Mouse (Mus musculus): ENCODE measurements at regions not wholly inside any gene's neighbourhood (a gene's known extent, or its start where the extent isn't known, plus 50 kb on each side); places are given as distances from the start of the nearest gene placed in this dataset.

DNA sequence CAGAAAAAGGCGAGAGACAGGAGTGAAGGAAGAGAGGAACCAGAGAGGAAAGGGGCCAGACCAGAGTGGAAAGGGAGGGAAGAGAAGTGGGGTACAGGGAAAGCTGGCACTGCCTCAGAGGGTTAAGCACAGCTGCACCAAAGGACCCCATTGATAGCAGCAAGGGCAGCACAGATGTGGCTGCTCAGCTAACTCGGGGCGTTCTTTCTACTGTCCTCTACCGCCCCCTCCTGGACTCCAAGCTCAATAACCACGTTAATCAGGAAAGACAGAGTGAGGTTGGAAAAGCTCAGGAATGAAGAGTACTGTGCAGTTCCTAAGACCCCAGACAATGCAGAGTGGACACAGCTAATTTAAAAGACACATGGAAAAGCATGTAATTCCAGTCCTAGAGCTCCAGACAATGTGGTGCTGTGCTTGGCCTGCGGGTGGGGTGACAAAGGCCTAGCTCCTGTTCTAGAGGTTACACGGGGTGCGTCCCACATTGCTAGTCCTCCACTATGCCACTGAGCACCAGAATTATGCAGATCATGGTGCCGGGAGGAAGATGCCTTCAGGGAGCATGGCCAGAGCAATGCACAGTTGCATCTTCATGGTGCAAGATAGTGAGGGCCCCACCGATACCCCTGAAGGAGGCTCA lies 191.4 kb downstream of the Prdm2 start:
- TF ChIP-seq CTCF (IDR thresholded peaks at IDR 0.05; ENCODE audit: low read depth, low read length) (no peak), POLR2A (IDR thresholded peaks at IDR 0.05; ENCODE audit: borderline replicate concordance, low read depth, low read length) (no peak)
- no peak overlapping the region for H3K4me3 ChIP-seq (ENCODE audit: insufficient read depth, low read length)

DNA sequence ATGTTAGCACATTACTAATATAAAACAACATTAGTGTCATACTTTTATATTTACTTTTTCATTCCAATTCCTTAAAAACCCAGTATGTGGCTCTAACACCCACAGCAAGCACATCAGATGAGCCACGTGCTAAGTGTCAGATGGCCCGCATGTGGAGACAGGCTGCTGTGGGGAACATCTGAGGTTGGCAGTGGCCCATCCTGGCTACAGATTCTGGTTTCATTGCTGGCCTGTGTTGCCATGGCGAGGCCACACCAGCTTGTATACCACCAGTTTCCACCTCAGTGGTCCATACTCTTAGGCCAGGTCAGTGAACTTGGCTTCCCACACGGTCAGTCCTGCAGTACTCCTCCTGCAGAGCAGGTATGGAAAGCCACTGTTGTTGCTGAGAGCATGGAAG lies 192.1 kb downstream of the Prdm2 start:
- TF ChIP-seq CTCF (IDR thresholded peaks at IDR 0.05; ENCODE audit: low read depth, low read length), result no peak
- TF ChIP-seq POLR2A (IDR thresholded peaks at IDR 0.05; ENCODE audit: borderline replicate concordance, low read depth, low read length), result no peak
- no peak overlapping the region for H3K27ac ChIP-seq (ENCODE audit: insufficient read depth, low read depth, low read length)
- H3K4me1 ChIP-seq (ENCODE audit: control insufficient read depth, insufficient read depth, low read length), result no peaks in the 10 kb centered on the region
- H3K4me3 ChIP-seq (ENCODE audit: insufficient read depth, low read length), result no peak overlapping the region

More for the DNA sequence above, 191.4 kb downstream of the Prdm2 start:
- H3K4me1 ChIP-seq (ENCODE audit: control insufficient read depth, insufficient read depth, low read length), result no peaks in the 10 kb centered on the region
- H3K27ac ChIP-seq (ENCODE audit: insufficient read depth, low read depth, low read length), result no peak overlapping the region

DNA sequence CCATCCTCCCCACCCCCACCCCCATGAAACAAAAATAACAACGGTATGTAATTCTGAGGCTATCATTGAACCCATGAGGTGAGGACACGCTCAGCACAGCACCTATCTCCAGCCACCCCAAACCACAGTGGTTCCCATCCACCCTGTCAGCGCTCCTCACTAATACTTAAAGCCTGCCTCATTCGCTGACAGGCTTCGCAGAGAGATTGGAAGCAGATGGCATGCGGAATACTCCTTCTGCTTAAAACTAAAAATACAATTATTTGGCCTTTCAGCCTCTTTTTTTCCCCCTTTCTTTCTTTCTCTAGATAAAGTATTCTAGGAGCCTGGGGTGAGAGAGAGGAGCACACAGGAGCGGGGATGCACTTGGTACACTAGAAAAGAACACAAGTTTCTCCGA lies 199.9 kb downstream of the Prdm2 start:
- H3K4me3 ChIP-seq (ENCODE audit: insufficient read depth, low read length), result no peak overlapping the region
- TF ChIP-seq CTCF (IDR thresholded peaks at IDR 0.05; ENCODE audit: low read depth, low read length) (no peak), POLR2A (IDR thresholded peaks at IDR 0.05; ENCODE audit: borderline replicate concordance, low read depth, low read length) (no peak)
- no peaks in the 10 kb centered on the region for H3K4me1 ChIP-seq (ENCODE audit: control insufficient read depth, insufficient read depth, low read length)
- no peak overlapping the region for H3K27ac ChIP-seq (ENCODE audit: insufficient read depth, low read depth, low read length)

DNA sequence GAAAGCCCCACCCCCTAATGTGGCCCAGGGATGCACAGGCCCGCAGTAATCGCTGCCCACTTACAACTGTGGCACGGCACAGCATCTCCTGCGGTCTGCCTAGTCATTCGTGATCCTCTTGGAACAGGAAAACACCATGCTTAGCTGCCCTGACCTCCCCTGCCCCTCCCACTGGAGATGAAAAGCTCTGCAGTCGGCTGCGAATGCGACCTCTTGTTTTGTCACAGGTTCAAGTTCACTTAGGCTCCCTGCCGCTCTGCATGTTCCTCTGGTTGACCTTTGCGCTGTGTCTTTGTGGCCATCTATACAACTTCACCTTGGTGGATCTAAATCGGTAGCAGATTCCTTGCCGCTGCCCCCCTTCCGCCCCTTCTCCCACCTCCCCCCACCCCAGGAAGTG lies 210.8 kb downstream of the Prdm2 start:
- H3K4me1 ChIP-seq (ENCODE audit: control insufficient read depth, insufficient read depth, low read length), result no peaks in the 10 kb centered on the region
- TF ChIP-seq CTCF (IDR thresholded peaks at IDR 0.05; ENCODE audit: low read depth, low read length) (no peak), POLR2A (IDR thresholded peaks at IDR 0.05; ENCODE audit: borderline replicate concordance, low read depth, low read length) (no peak)
- no peak overlapping the region for H3K4me3 ChIP-seq (ENCODE audit: insufficient read depth, low read length)
- no peak overlapping the region for H3K27ac ChIP-seq (ENCODE audit: insufficient read depth, low read depth, low read length)

GRCm38 (mm10) chr4:143001486-143001885 lies 211.3 kb downstream of the Prdm2 start:
- Histone ChIP-seq H3K4me1 (ENCODE audit: control insufficient read depth, insufficient read depth, low read length) (no peaks in the 10 kb centered on the region), H3K27ac (ENCODE audit: insufficient read depth, low read depth, low read length) (no peak overlapping the region), H3K4me3 (ENCODE audit: insufficient read depth, low read length) (no peak overlapping the region)
- TF ChIP-seq CTCF (IDR thresholded peaks at IDR 0.05; ENCODE audit: low read depth, low read length), result no peak

GRCm38 (mm10) chr4:142996406-142996805 lies 216.4 kb downstream of the Prdm2 start:
- Histone ChIP-seq H3K27ac (ENCODE audit: insufficient read depth, low read depth, low read length) (no peak overlapping the region), H3K4me1 (ENCODE audit: control insufficient read depth, insufficient read depth, low read length) (no peaks in the 10 kb centered on the region), H3K4me3 (ENCODE audit: insufficient read depth, low read length) (no peak overlapping the region)
- TF ChIP-seq CTCF (IDR thresholded peaks at IDR 0.05; ENCODE audit: low read depth, low read length), result no peak
- no peak for TF ChIP-seq POLR2A (IDR thresholded peaks at IDR 0.05; ENCODE audit: borderline replicate concordance, low read depth, low read length)

- H3K4me1 ChIP-seq (ENCODE audit: control insufficient read depth, insufficient read depth, low read length), result no peaks in the 10 kb centered on the region
- H3K27ac ChIP-seq (ENCODE audit: insufficient read depth, low read depth, low read length), result no peak overlapping the region
- H3K4me3 ChIP-seq (ENCODE audit: insufficient read depth, low read length), result no peak overlapping the region
- TF ChIP-seq CTCF (IDR thresholded peaks at IDR 0.05; ENCODE audit: low read depth, low read length), result no peak
- no peak for TF ChIP-seq POLR2A (IDR thresholded peaks at IDR 0.05; ENCODE audit: borderline replicate concordance, low read depth, low read length)
Measured at GRCm38 (mm10) chr4:142991401-142991800, 221.4 kb downstream of the Prdm2 start.

DNA sequence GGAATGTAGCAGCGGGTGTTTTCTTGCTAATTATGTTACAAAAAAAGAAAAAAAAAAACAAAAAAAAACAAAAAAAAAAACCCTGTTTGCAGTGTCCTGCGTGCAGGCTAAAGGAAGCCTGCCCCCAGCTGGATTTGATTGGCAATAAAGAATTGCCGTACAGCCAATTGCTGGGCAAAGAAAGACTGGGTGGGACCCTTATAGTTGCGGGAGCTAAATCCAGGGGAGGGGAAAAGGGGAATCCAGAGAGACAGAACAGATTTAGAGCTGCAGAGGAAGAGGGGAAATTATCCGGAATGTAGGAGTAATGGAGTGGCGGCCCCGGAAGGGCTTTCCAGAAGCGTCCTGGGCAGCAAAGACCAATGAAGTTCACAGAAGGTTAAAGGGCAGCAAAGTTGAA lies 223.6 kb downstream of the Prdm2 start:
- TF ChIP-seq CTCF (IDR thresholded peaks at IDR 0.05; ENCODE audit: low read depth, low read length) (no peak), POLR2A (IDR thresholded peaks at IDR 0.05; ENCODE audit: borderline replicate concordance, low read depth, low read length) (no peak)
- no peaks in the 10 kb centered on the region for H3K4me1 ChIP-seq (ENCODE audit: control insufficient read depth, insufficient read depth, low read length)
- H3K4me3 ChIP-seq (ENCODE audit: insufficient read depth, low read length), result no peak overlapping the region

DNA sequence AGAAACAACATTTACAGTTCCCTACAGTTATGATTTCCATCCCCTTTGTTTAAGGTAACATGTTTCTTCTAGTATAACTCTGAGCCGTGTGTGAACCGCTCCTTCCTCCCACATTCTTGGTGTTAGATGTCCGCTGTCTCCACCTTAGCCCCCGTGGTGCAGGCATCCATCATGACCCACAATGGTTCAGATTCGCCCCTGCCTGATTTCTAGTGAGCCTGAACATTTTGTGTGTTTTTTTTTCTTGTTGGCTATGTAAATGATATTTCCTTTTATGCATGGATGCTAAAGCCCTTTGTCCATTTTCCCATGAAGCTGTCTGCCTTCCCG lies 229.5 kb downstream of the Prdm2 start:
- H3K4me3 ChIP-seq (ENCODE audit: insufficient read depth, low read length), result no peak overlapping the region
- no peaks in the 10 kb centered on the region for H3K4me1 ChIP-seq (ENCODE audit: control insufficient read depth, insufficient read depth, low read length)
- TF ChIP-seq POLR2A (IDR thresholded peaks at IDR 0.05; ENCODE audit: borderline replicate concordance, low read depth, low read length) (no peak), CTCF (IDR thresholded peaks at IDR 0.05; ENCODE audit: low read depth, low read length) (no peak)
- no peak overlapping the region for H3K27ac ChIP-seq (ENCODE audit: insufficient read depth, low read depth, low read length)

More for the DNA sequence above, 223.6 kb downstream of the Prdm2 start:
- no peak overlapping the region for H3K27ac ChIP-seq (ENCODE audit: insufficient read depth, low read depth, low read length)

DNA sequence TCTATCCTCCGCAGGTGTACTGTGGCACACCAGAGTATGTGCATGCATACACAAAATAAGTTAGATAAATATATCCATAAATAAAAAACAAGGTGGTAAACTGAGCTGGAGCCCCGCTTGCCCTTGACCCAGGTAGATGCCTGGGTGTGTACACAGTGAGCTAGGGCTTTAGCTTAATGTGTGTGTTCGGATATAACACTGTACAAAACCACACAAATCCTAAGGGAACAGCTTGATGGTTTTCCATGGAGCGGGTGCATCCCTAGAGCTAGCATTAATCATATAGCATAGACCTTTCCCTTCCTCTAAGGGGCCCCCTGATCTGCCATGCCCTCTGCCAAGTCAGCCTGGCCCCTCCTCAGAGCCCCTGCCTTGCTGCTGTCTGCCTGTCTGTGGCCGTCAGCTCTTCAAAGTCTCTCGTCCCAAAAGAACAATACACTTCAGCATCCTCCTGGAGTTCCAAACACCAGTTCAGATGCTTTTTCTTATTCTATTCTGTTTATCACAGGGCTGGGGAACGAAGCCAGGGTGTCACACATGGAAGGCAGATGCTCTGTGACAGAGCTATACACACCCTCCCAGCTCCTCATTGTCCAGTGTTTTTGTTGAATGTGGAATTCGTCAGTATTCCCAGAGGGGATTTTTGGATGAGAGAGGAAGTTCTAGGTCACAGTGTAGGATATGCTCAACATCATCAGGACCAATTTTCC lies 230.1 kb downstream of the Prdm2 start:
- no peak for TF ChIP-seq CTCF (IDR thresholded peaks at IDR 0.05; ENCODE audit: low read depth, low read length)
- no peak for TF ChIP-seq POLR2A (IDR thresholded peaks at IDR 0.05; ENCODE audit: borderline replicate concordance, low read depth, low read length)
- no peaks in the 10 kb centered on the region for H3K4me1 ChIP-seq (ENCODE audit: control insufficient read depth, insufficient read depth, low read length)
- no peak overlapping the region for H3K4me3 ChIP-seq (ENCODE audit: insufficient read depth, low read length)
- H3K27ac ChIP-seq (ENCODE audit: insufficient read depth, low read depth, low read length), result no peak overlapping the region
